Mouse (Mus musculus) retina, postnatal 1 day (tissue): ENCODE measurements around the gene Htra1.

Experiments used
- DNase-seq: peaks from one replicate; pipeline ENCODE4 v3.0.0-alpha.2; 2012

The Htra1 gene

GRCm38 (mm10) chr7:130936472-130936951 lies 601 bp downstream of the Htra1 start:
- DNase-seq: no peak

GRCm38 (mm10) chr7:130937266-130937841 lies 1.4 kb downstream of the Htra1 start:
- DNase-seq: no peak

DNA sequence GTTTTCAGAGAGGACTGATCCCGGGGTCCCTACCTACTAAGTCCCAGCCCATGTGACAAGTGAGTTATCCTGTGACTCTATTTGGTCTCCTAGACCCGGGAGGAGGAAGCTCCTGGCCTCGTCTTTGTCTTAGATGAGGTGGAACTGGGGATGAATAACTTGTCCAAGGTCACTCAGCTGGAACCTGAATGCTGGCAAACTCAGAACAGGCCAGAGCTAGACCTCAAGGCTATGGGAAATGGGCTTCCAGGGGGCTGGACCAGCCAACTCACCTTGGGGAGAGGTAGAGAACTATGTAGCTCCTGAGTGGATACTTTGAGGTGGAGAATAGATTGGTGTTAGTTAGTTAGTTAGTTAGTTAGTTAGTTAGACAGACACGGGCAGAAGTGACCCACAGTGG lies 2.1 kb downstream of the Htra1 start:
- no peak for DNase-seq

DNA sequence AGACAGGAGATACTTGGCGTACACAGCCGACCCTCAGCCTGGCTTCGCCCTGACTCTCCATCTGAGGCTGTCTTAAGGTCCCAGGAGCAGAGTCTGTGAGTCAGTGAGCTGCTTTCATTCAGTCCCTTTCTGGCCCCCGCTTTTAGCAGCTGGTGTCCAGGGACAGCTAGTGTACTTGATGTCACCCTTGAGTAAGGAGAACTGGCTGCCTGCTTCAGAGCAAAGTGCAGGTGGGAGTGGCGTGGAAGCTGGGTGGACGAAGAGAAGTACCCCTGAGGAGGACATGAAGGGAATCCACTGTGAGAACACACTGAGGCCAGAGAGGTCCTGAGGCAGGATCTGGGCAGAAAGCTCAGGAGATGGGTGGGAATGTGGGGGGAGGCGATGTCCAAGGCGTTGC lies 3.0 kb downstream of the Htra1 start:
- DNase-seq: no peak

GRCm38 (mm10) chr7:130940733-130941132 lies 4.8 kb downstream of the Htra1 start:
- DNase-seq: no peak

GRCm38 (mm10) chr7:130943280-130943895 lies 7.5 kb downstream of the Htra1 start:
- DNase-seq: no peak

- DNase-seq: no peak
Measured at GRCm38 (mm10) chr7:130944766-130945475, 9.0 kb downstream of the Htra1 start.

DNA sequence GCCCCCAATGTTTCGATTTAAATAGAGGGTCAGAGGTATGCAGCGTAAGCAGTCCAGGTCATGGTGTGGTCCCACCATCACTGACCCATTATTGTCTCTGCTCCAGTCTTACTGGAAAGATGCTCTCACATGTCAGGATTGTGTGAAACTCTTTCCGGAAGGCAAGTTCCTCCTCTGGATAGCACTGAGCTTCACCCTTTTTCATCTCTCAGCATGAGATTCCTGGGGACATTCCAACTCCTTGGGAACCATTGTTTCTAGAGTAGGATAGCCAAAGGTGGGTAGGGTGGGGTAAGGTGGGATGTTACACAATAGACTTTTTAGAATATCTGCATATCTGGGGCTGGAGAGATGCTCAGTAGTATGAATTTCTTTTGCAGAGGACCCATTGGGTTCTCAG lies 9.8 kb downstream of the Htra1 start:
- DNase-seq: no peak

DNA sequence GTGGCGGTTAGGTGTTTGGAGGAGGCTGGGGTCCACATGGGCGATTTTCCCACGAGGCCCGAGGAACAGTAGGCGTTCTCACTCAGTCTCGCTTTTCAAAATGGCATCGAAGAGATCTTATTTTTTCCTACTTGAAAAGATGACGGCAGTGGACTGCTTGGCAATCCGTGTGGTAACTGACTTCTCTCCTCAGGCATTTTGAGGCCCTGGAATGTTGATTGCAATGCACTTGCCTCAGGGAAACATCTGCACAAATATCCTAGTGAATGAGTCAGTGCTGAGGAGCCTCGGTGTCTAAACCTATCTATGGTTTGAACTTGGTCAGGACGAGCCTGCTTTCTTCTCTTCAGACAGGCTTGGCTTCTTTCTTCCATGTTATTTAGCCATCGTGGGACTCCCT lies 10.4 kb downstream of the Htra1 start:
- DNase-seq: no peak

GRCm38 (mm10) chr7:130948563-130949208 lies 12.8 kb downstream of the Htra1 start:
- DNase-seq: no peak

GRCm38 (mm10) chr7:130949331-130949751 lies 13.4 kb downstream of the Htra1 start:
- DNase-seq: peak; percentile 31

- DNase-seq: no peak
Measured at GRCm38 (mm10) chr7:130950482-130950881, 14.6 kb downstream of the Htra1 start.

DNA sequence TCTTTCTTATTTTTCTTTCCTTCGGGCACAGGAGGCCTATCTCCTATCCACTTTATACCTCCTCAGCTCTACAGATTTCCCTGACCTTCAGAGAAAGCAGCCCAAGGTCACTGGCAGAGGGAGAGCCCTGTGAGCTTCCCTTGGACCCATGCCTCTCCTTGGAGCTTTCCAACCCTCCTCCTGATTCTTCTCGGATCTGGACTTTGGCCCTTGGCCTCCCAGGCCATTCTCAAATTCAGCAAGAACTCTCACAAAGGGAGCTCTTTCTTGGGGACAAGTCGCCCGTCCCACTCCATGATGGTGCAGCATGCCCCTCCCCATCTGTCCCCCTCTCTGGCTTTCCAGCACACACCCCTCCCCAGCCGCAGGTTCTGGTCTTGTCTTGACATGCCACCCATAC lies 15.1 kb downstream of the Htra1 start:
- no peak for DNase-seq

GRCm38 (mm10) chr7:130953376-130953775 lies 17.5 kb downstream of the Htra1 start:
- no peak for DNase-seq

- no peak for DNase-seq
Measured at GRCm38 (mm10) chr7:130954177-130954601, 18.3 kb downstream of the Htra1 start.

GRCm38 (mm10) chr7:130958551-130958950 lies 22.6 kb downstream of the Htra1 start:
- DNase-seq: peak; percentile 46

GRCm38 (mm10) chr7:130959868-130960267 lies 24.0 kb downstream of the Htra1 start:
- DNase-seq: no peak

- DNase-seq: no peak
Measured at GRCm38 (mm10) chr7:130961429-130961828, 25.5 kb downstream of the Htra1 start.

- peak; percentile 60 for DNase-seq
Measured at GRCm38 (mm10) chr7:130964686-130965085, 28.8 kb downstream of the Htra1 start.

DNA sequence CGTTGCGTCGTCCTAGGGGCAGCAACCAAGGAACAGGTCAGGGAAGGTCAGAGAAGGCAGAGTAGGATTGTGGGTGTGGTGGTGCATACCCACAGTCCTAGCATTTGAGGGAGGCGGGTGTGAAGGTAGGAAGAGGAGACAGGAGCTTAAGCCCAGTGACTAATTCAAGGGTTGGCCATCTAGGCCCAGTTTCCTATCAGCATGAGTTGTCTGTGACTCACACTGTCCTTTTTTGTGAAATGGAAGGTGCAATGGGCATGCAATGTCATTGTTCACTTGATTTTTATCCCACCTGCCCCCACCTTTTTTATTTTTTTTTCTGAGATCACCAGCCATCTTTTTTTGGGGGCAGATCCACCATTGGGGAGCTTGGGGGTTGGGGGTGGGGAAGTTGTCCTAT lies 29.5 kb downstream of the Htra1 start:
- DNase-seq: no peak

GRCm38 (mm10) chr7:130965909-130966365 lies 30.0 kb downstream of the Htra1 start:
- no peak for DNase-seq

DNA sequence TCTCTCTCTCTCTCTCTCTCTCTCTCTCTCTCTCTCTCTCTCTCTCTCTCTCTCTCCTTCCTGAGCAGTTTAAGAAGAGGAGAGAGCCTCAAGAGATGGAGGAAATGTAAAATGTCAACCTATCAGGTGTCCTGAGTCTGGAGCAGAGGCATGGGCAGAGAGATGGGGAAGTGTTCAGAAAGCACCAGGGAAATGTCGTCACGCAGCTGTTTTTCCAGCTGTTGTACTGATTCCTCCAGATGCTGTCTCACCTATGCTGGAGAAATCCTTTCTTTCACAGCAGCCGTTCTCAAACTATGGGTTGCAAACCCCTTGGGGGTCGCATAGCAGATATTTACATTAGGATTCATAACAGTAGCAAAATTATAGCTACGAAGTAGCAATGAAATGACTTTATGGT lies 30.5 kb downstream of the Htra1 start:
- no peak for DNase-seq

DNA sequence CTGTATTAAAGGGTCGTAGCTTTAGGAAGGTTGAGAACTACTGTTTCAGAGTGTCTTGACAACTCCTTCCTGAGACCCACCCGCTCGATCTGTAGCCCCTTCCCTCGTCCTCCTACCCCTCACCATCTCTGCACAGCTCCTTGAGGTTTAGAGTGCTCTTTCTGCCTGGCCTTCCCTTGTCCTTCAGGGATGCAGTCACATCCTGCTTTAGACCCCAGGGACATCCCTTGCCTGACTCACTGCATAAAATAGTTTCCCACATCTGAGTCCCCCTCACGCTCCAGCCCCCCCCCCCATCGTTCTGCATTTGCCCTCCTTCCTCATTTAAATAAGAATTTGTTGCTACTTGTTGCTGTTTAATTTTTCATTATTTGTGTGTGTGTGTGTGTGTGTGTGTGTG lies 31.0 kb downstream of the Htra1 start:
- no peak for DNase-seq

DNA sequence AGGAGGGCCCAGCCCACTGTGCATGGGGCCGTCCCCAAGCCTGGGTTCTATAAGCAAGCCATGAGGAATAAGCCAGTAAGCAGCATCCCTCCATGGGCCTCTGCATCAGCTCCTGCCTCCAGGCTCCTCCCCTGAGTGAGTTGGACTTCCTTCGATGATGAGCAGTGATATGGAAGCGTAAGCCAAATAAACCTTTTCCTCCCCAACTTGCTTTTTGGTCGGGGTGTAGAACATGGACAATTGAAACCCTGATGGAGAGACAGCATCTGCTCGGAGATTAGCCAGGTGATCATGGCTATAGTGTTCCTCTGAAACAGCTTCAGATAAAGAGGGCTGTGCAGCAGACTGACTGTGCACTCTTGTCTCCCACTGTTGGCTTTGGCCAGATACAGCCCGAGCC lies 32.0 kb downstream of the Htra1 start:
- DNase-seq: no peak
